Mouse (Mus musculus): Measurements from ENCODE around the gene Tex48. TPM values are rescaled to one million over a fixed set of nuclear protein-coding genes. Genes with fewer than 3 reads are reported as not detected.

The Tex48 gene
- polyA plus RNA-seq, 1 experiment from 2014 or later: not detected

- ATAC-seq (ENCODE audit: low FRiP score): no peak
- H3K9ac ChIP-seq (ENCODE audit: low read length): no peak overlapping the region
- no peak overlapping the region for H3K4me2 ChIP-seq
- no peaks in the 10 kb centered on the region for H3K36me3 ChIP-seq (ENCODE audit: control insufficient read depth, insufficient read depth, low read length)
- H3K4me1 ChIP-seq (ENCODE audit: control insufficient read depth, insufficient read depth, low read length): no peaks in the 10 kb centered on the region
- H3K27me3 ChIP-seq (ENCODE audit: control insufficient read depth, insufficient read depth, low read length): no peaks in the 10 kb centered on the region
- no peaks in the 10 kb centered on the region for H3K9me3 ChIP-seq (ENCODE audit: control insufficient read depth, low read length)
- DNase-seq (ENCODE audit: low spot score, missing footprints): no peak
- no peak overlapping the region for H3K27ac ChIP-seq (ENCODE audit: low read depth, low read length)
- no peak overlapping the region for H3K4me3 ChIP-seq (ENCODE audit: low read depth, low read length)
Measured at GRCm38 (mm10) chr4:63643956-63644726, 21.9 kb upstream of the Tex48 start.

- Histone ChIP-seq H3K9me3 (ENCODE audit: control insufficient read depth, low read length) (no peaks in the 10 kb centered on the region), H3K9ac (ENCODE audit: low read length) (no peak overlapping the region), H3K36me3 (ENCODE audit: control insufficient read depth, insufficient read depth, low read length) (no peaks in the 10 kb centered on the region), H3K4me2 (no peak overlapping the region), H3K4me3 (ENCODE audit: low read depth, low read length) (no peak overlapping the region), H3K27ac (ENCODE audit: low read depth, low read length) (no peak overlapping the region), H3K4me1 (ENCODE audit: control insufficient read depth, insufficient read depth, low read length) (no peaks in the 10 kb centered on the region), H3K27me3 (ENCODE audit: control insufficient read depth, insufficient read depth, low read length) (no peaks in the 10 kb centered on the region)
- WGBS: 79% methylated on average over 2 of the region's 2 CpGs
- ATAC-seq (ENCODE audit: low FRiP score) (no peak), DNase-seq (ENCODE audit: low spot score, missing footprints) (no peak)
Measured at GRCm38 (mm10) chr4:63639842-63640241, 17.6 kb upstream of the Tex48 start.

- Histone ChIP-seq H3K27ac (ENCODE audit: low read depth, low read length) (no peak overlapping the region), H3K4me1 (ENCODE audit: control insufficient read depth, insufficient read depth, low read length) (no peaks in the 10 kb centered on the region), H3K4me3 (ENCODE audit: low read depth, low read length) (no peak overlapping the region), H3K9me3 (ENCODE audit: control insufficient read depth, low read length) (no peaks in the 10 kb centered on the region), H3K27me3 (ENCODE audit: control insufficient read depth, insufficient read depth, low read length) (no peaks in the 10 kb centered on the region), H3K9ac (ENCODE audit: low read length) (no peak overlapping the region), H3K4me2 (no peak overlapping the region), H3K36me3 (ENCODE audit: control insufficient read depth, insufficient read depth, low read length) (no peaks in the 10 kb centered on the region)
- ATAC-seq (ENCODE audit: low FRiP score): no peak
- DNase-seq (ENCODE audit: low spot score, missing footprints): no peak
- 90% methylated on average over 1 of the region's 1 CpGs for WGBS
Measured at GRCm38 (mm10) chr4:63638603-63639002, 16.4 kb upstream of the Tex48 start.

GRCm38 (mm10) chr4:63633181-63633580 lies 11.0 kb upstream of the Tex48 start:
- Histone ChIP-seq H3K4me3 (ENCODE audit: low read depth, low read length) (no peak overlapping the region), H3K9me3 (ENCODE audit: control insufficient read depth, low read length) (no peaks in the 10 kb centered on the region), H3K27me3 (ENCODE audit: control insufficient read depth, insufficient read depth, low read length) (no peaks in the 10 kb centered on the region), H3K4me1 (ENCODE audit: control insufficient read depth, insufficient read depth, low read length) (no peaks in the 10 kb centered on the region), H3K4me2 (no peak overlapping the region), H3K27ac (ENCODE audit: low read depth, low read length) (no peak overlapping the region), H3K9ac (ENCODE audit: low read length) (no peak overlapping the region), H3K36me3 (ENCODE audit: control insufficient read depth, insufficient read depth, low read length) (no peaks in the 10 kb centered on the region)
- DNase-seq (ENCODE audit: low spot score, missing footprints) (no peak), ATAC-seq (ENCODE audit: low FRiP score) (no peak)
- WGBS: 84% methylated on average over 2 of the region's 2 CpGs

- H3K36me3 ChIP-seq (ENCODE audit: control insufficient read depth, insufficient read depth, low read length): no peaks in the 10 kb centered on the region
- no peak overlapping the region for H3K27ac ChIP-seq (ENCODE audit: low read depth, low read length)
- no peaks in the 10 kb centered on the region for H3K9me3 ChIP-seq (ENCODE audit: control insufficient read depth, low read length)
- no peaks in the 10 kb centered on the region for H3K27me3 ChIP-seq (ENCODE audit: control insufficient read depth, insufficient read depth, low read length)
- no peak overlapping the region for H3K4me2 ChIP-seq
- no peak overlapping the region for H3K9ac ChIP-seq (ENCODE audit: low read length)
- 87% methylated on average over 8 of the region's 8 CpGs for WGBS
- no peak for ATAC-seq (ENCODE audit: low FRiP score)
- no peak overlapping the region for H3K4me3 ChIP-seq (ENCODE audit: low read depth, low read length)
- no peaks in the 10 kb centered on the region for H3K4me1 ChIP-seq (ENCODE audit: control insufficient read depth, insufficient read depth, low read length)
- DNase-seq (ENCODE audit: low spot score, missing footprints): no peak
Measured at GRCm38 (mm10) chr4:63627111-63627510, 4.9 kb upstream of the Tex48 start.

- no peak overlapping the region for H3K4me2 ChIP-seq
- no peaks in the 10 kb centered on the region for H3K9me3 ChIP-seq (ENCODE audit: control insufficient read depth, low read length)
- no peak overlapping the region for H3K9ac ChIP-seq (ENCODE audit: low read length)
- no peak overlapping the region for H3K4me3 ChIP-seq (ENCODE audit: low read depth, low read length)
- H3K27ac ChIP-seq (ENCODE audit: low read depth, low read length): no peak overlapping the region
- DNase-seq (ENCODE audit: low spot score, missing footprints) (no peak), ATAC-seq (ENCODE audit: low FRiP score) (no peak)
- WGBS: 74% methylated on average over 3 of the region's 3 CpGs
- no peaks in the 10 kb centered on the region for H3K27me3 ChIP-seq (ENCODE audit: control insufficient read depth, insufficient read depth, low read length)
- no peaks in the 10 kb centered on the region for H3K4me1 ChIP-seq (ENCODE audit: control insufficient read depth, insufficient read depth, low read length)
- H3K36me3 ChIP-seq (ENCODE audit: control insufficient read depth, insufficient read depth, low read length): no peaks in the 10 kb centered on the region
Measured at GRCm38 (mm10) chr4:63625563-63626080, 3.4 kb upstream of the Tex48 start.

GRCm38 (mm10) chr4:63621861-63622260 lies 367 bp downstream of the Tex48 start:
- ATAC-seq (ENCODE audit: low FRiP score) (no peak), DNase-seq (ENCODE audit: low spot score, missing footprints) (no peak)
- H3K27ac ChIP-seq (ENCODE audit: low read depth, low read length): no peak overlapping the region
- no peak overlapping the region for H3K4me3 ChIP-seq (ENCODE audit: low read depth, low read length)
- H3K4me1 ChIP-seq (ENCODE audit: control insufficient read depth, insufficient read depth, low read length): no peaks in the 10 kb centered on the region
- WGBS: 73% methylated on average over 2 of the region's 2 CpGs
- H3K4me2 ChIP-seq: no peak overlapping the region
- H3K9me3 ChIP-seq (ENCODE audit: control insufficient read depth, low read length): no peaks in the 10 kb centered on the region
- H3K27me3 ChIP-seq (ENCODE audit: control insufficient read depth, insufficient read depth, low read length): no peaks in the 10 kb centered on the region
- H3K9ac ChIP-seq (ENCODE audit: low read length): no peak overlapping the region
- H3K36me3 ChIP-seq (ENCODE audit: control insufficient read depth, insufficient read depth, low read length): no peaks in the 10 kb centered on the region

- H3K4me3 ChIP-seq (ENCODE audit: low read depth, low read length): no peak overlapping the region
- ATAC-seq (ENCODE audit: low FRiP score) (no peak), DNase-seq (ENCODE audit: low spot score, missing footprints) (no peak)
- WGBS: 86% methylated on average over 7 of the region's 7 CpGs
- no peak overlapping the region for H3K9ac ChIP-seq (ENCODE audit: low read length)
- no peaks in the 10 kb centered on the region for H3K27me3 ChIP-seq (ENCODE audit: control insufficient read depth, insufficient read depth, low read length)
- no peaks in the 10 kb centered on the region for H3K4me1 ChIP-seq (ENCODE audit: control insufficient read depth, insufficient read depth, low read length)
- no peaks in the 10 kb centered on the region for H3K36me3 ChIP-seq (ENCODE audit: control insufficient read depth, insufficient read depth, low read length)
- no peak overlapping the region for H3K27ac ChIP-seq (ENCODE audit: low read depth, low read length)
- H3K4me2 ChIP-seq: no peak overlapping the region
- H3K9me3 ChIP-seq (ENCODE audit: control insufficient read depth, low read length): no peaks in the 10 kb centered on the region
Measured at GRCm38 (mm10) chr4:63608391-63608790, 13.8 kb downstream of the Tex48 start.

GRCm38 (mm10) chr4:63605968-63606367 lies 16.3 kb downstream of the Tex48 start:
- H3K4me2 ChIP-seq: no peak overlapping the region
- H3K4me3 ChIP-seq (ENCODE audit: low read depth, low read length): no peak overlapping the region
- DNase-seq (ENCODE audit: low spot score, missing footprints) (no peak), ATAC-seq (ENCODE audit: low FRiP score) (no peak)
- H3K9ac ChIP-seq (ENCODE audit: low read length): no peak overlapping the region
- H3K27ac ChIP-seq (ENCODE audit: low read depth, low read length): no peak overlapping the region
- H3K27me3 ChIP-seq (ENCODE audit: control insufficient read depth, insufficient read depth, low read length): no peaks in the 10 kb centered on the region
- WGBS: 74% methylated on average over 1 of the region's 1 CpGs
- H3K36me3 ChIP-seq (ENCODE audit: control insufficient read depth, insufficient read depth, low read length): no peaks in the 10 kb centered on the region
- no peaks in the 10 kb centered on the region for H3K9me3 ChIP-seq (ENCODE audit: control insufficient read depth, low read length)
- H3K4me1 ChIP-seq (ENCODE audit: control insufficient read depth, insufficient read depth, low read length): no peaks in the 10 kb centered on the region

Data from midbrain, embryonic 11.5 days (tissue).